Mouse (Mus musculus): ENCODE data around the gene Ptprm. TPM values are rescaled to one million over a fixed set of nuclear protein-coding genes. Genes with fewer than 3 reads are reported as not detected.

Gene Ptprm
- polyA plus RNA-seq, 1 experiment from 2014 or later = 7.0 TPM

GRCm38 (mm10) chr17:66891067-66891862, 463.0 kb downstream of the Ptprm start:
- no peaks in the 10 kb centered on the region for H3K36me3 ChIP-seq (ENCODE audit: control insufficient read depth, insufficient read depth, low read length)
- no peak for ATAC-seq
- no peak overlapping the region for H3K4me3 ChIP-seq (ENCODE audit: low read length)
- no peak overlapping the region for H3K9ac ChIP-seq (ENCODE audit: low read depth, low read length)
- H3K9me3 ChIP-seq (ENCODE audit: control insufficient read depth, low read length) = no peaks in the 10 kb centered on the region
- H3K27me3 ChIP-seq (replicated peaks; ENCODE audit: control insufficient read depth, insufficient read depth, low read length) = no peaks in the 10 kb centered on the region
- no peak overlapping the region for H3K4me2 ChIP-seq (ENCODE audit: low read depth, low read length)
- H3K27ac ChIP-seq (ENCODE audit: low read length) = no peak overlapping the region
- H3K4me1 ChIP-seq (ENCODE audit: control insufficient read depth, insufficient read depth, low read length) = no peaks in the 10 kb centered on the region
- WGBS = 70% methylated on average over 13 of the region's 13 CpGs

- 58% methylated on average over 2 of the region's 2 CpGs for WGBS
Measured at GRCm38 (mm10) chr17:66882304-66882703, 472.0 kb downstream of the Ptprm start.

GRCm38 (mm10) chr17:66880969-66881701, 473.1 kb downstream of the Ptprm start:
- WGBS = 62% methylated on average over 9 of the region's 9 CpGs
- peak; percentile 90 for ATAC-seq
- no peaks in the 10 kb centered on the region for H3K4me1 ChIP-seq (ENCODE audit: control insufficient read depth, insufficient read depth, low read length)
- H3K36me3 ChIP-seq (ENCODE audit: control insufficient read depth, insufficient read depth, low read length) = no peaks in the 10 kb centered on the region
- H3K4me3 ChIP-seq (ENCODE audit: low read length) = no peak overlapping the region
- H3K9ac ChIP-seq (ENCODE audit: low read depth, low read length) = no peak overlapping the region
- no peaks in the 10 kb centered on the region for H3K27me3 ChIP-seq (replicated peaks; ENCODE audit: control insufficient read depth, insufficient read depth, low read length)
- no peak overlapping the region for H3K27ac ChIP-seq (ENCODE audit: low read length)
- H3K4me2 ChIP-seq (ENCODE audit: low read depth, low read length) = no peak overlapping the region
- H3K9me3 ChIP-seq (ENCODE audit: control insufficient read depth, low read length) = no peaks in the 10 kb centered on the region

More at GRCm38 (mm10) chr17:66882304-66882703, 472.0 kb downstream of the Ptprm start:
- Histone ChIP-seq H3K4me2 (ENCODE audit: low read depth, low read length) (no peak overlapping the region), H3K4me3 (ENCODE audit: low read length) (no peak overlapping the region), H3K27me3 (replicated peaks; ENCODE audit: control insufficient read depth, insufficient read depth, low read length) (no peaks in the 10 kb centered on the region), H3K9ac (ENCODE audit: low read depth, low read length) (no peak overlapping the region), H3K9me3 (ENCODE audit: control insufficient read depth, low read length) (no peaks in the 10 kb centered on the region), H3K27ac (ENCODE audit: low read length) (no peak overlapping the region), H3K4me1 (ENCODE audit: control insufficient read depth, insufficient read depth, low read length) (no peaks in the 10 kb centered on the region), H3K36me3 (ENCODE audit: control insufficient read depth, insufficient read depth, low read length) (no peaks in the 10 kb centered on the region)
- ATAC-seq = peak; percentile 34; the same call in 1 of the 2 replicates

GRCm38 (mm10) chr17:66879151-66879550, 475.1 kb downstream of the Ptprm start:
- Histone ChIP-seq H3K27ac (ENCODE audit: low read length) (no peak overlapping the region), H3K4me1 (ENCODE audit: control insufficient read depth, insufficient read depth, low read length) (no peaks in the 10 kb centered on the region), H3K4me2 (ENCODE audit: low read depth, low read length) (no peak overlapping the region), H3K9me3 (ENCODE audit: control insufficient read depth, low read length) (no peaks in the 10 kb centered on the region), H3K4me3 (ENCODE audit: low read length) (no peak overlapping the region), H3K36me3 (ENCODE audit: control insufficient read depth, insufficient read depth, low read length) (no peaks in the 10 kb centered on the region), H3K27me3 (replicated peaks; ENCODE audit: control insufficient read depth, insufficient read depth, low read length) (no peaks in the 10 kb centered on the region), H3K9ac (ENCODE audit: low read depth, low read length) (no peak overlapping the region)
- no peak for ATAC-seq
- 76% methylated on average over 2 of the region's 2 CpGs for WGBS

- WGBS = 56% methylated on average over 6 of the region's 6 CpGs
- Histone ChIP-seq H3K4me2 (ENCODE audit: low read depth, low read length) (no peak overlapping the region), H3K27me3 (replicated peaks; ENCODE audit: control insufficient read depth, insufficient read depth, low read length) (no peaks in the 10 kb centered on the region), H3K9me3 (ENCODE audit: control insufficient read depth, low read length) (no peaks in the 10 kb centered on the region), H3K9ac (ENCODE audit: low read depth, low read length) (no peak overlapping the region), H3K4me1 (ENCODE audit: control insufficient read depth, insufficient read depth, low read length) (no peaks in the 10 kb centered on the region), H3K27ac (ENCODE audit: low read length) (no peak overlapping the region), H3K36me3 (ENCODE audit: control insufficient read depth, insufficient read depth, low read length) (no peaks in the 10 kb centered on the region), H3K4me3 (ENCODE audit: low read length) (no peak overlapping the region)
- no peak for ATAC-seq
Measured at GRCm38 (mm10) chr17:66877582-66877981, 476.7 kb downstream of the Ptprm start.

GRCm38 (mm10) chr17:66874810-66875209, 479.4 kb downstream of the Ptprm start:
- no peak overlapping the region for H3K27ac ChIP-seq (ENCODE audit: low read length)
- WGBS = 84% methylated on average over 11 of the region's 11 CpGs
- no peak for ATAC-seq

GRCm38 (mm10) chr17:66871396-66871795, 482.9 kb downstream of the Ptprm start:
- Histone ChIP-seq H3K36me3 (ENCODE audit: control insufficient read depth, insufficient read depth, low read length) (no peaks in the 10 kb centered on the region), H3K4me3 (ENCODE audit: low read length) (no peak overlapping the region), H3K4me1 (ENCODE audit: control insufficient read depth, insufficient read depth, low read length) (no peaks in the 10 kb centered on the region), H3K27me3 (replicated peaks; ENCODE audit: control insufficient read depth, insufficient read depth, low read length) (no peaks in the 10 kb centered on the region), H3K4me2 (ENCODE audit: low read depth, low read length) (no peak overlapping the region), H3K9ac (ENCODE audit: low read depth, low read length) (no peak overlapping the region), H3K27ac (ENCODE audit: low read length) (no peak overlapping the region), H3K9me3 (ENCODE audit: control insufficient read depth, low read length) (no peaks in the 10 kb centered on the region)
- WGBS = 84% methylated on average over 4 of the region's 4 CpGs
- no peak for ATAC-seq

More at GRCm38 (mm10) chr17:66874810-66875209, 479.4 kb downstream of the Ptprm start:
- H3K9ac ChIP-seq (ENCODE audit: low read depth, low read length) = no peak overlapping the region
- H3K27me3 ChIP-seq (replicated peaks; ENCODE audit: control insufficient read depth, insufficient read depth, low read length) = no peaks in the 10 kb centered on the region
- no peaks in the 10 kb centered on the region for H3K36me3 ChIP-seq (ENCODE audit: control insufficient read depth, insufficient read depth, low read length)
- H3K4me1 ChIP-seq (ENCODE audit: control insufficient read depth, insufficient read depth, low read length) = no peaks in the 10 kb centered on the region
- no peak overlapping the region for H3K4me3 ChIP-seq (ENCODE audit: low read length)
- H3K9me3 ChIP-seq (ENCODE audit: control insufficient read depth, low read length) = no peaks in the 10 kb centered on the region
- no peak overlapping the region for H3K4me2 ChIP-seq (ENCODE audit: low read depth, low read length)

GRCm38 (mm10) chr17:66869581-66870002, 484.7 kb downstream of the Ptprm start:
- no peaks in the 10 kb centered on the region for H3K9me3 ChIP-seq (ENCODE audit: control insufficient read depth, low read length)
- no peak overlapping the region for H3K4me2 ChIP-seq (ENCODE audit: low read depth, low read length)
- no peak overlapping the region for H3K9ac ChIP-seq (ENCODE audit: low read depth, low read length)
- no peak overlapping the region for H3K27ac ChIP-seq (ENCODE audit: low read length)
- WGBS = 76% methylated on average over 13 of the region's 13 CpGs
- H3K4me3 ChIP-seq (ENCODE audit: low read length) = no peak overlapping the region
- ATAC-seq = no peak
- H3K4me1 ChIP-seq (ENCODE audit: control insufficient read depth, insufficient read depth, low read length) = no peaks in the 10 kb centered on the region
- H3K36me3 ChIP-seq (ENCODE audit: control insufficient read depth, insufficient read depth, low read length) = no peaks in the 10 kb centered on the region
- H3K27me3 ChIP-seq (replicated peaks; ENCODE audit: control insufficient read depth, insufficient read depth, low read length) = no peaks in the 10 kb centered on the region

- no peak overlapping the region for H3K4me2 ChIP-seq (ENCODE audit: low read depth, low read length)
- no peak overlapping the region for H3K27ac ChIP-seq (ENCODE audit: low read length)
- H3K4me3 ChIP-seq (ENCODE audit: low read length) = no peak overlapping the region
- no peaks in the 10 kb centered on the region for H3K9me3 ChIP-seq (ENCODE audit: control insufficient read depth, low read length)
- no peaks in the 10 kb centered on the region for H3K36me3 ChIP-seq (ENCODE audit: control insufficient read depth, insufficient read depth, low read length)
- 64% methylated on average over 4 of the region's 4 CpGs for WGBS
- no peak for ATAC-seq
- H3K9ac ChIP-seq (ENCODE audit: low read depth, low read length) = no peak overlapping the region
- no peaks in the 10 kb centered on the region for H3K4me1 ChIP-seq (ENCODE audit: control insufficient read depth, insufficient read depth, low read length)
- H3K27me3 ChIP-seq (replicated peaks; ENCODE audit: control insufficient read depth, insufficient read depth, low read length) = no peaks in the 10 kb centered on the region
Measured at GRCm38 (mm10) chr17:66864441-66864840, 489.8 kb downstream of the Ptprm start.

Measured in intestine, embryonic 16.5 days (tissue).